Mouse (Mus musculus) heart, postnatal 0 days (tissue): Measurements from ENCODE around the gene Smim4.

Source experiments
- CTCF ChIP-seq: IDR thresholded peaks from 2 replicates; pipeline ENCODE4 v1.5.1; 2016; ENCODE audit warnings: antibody characterized with exemption, control low read depth, low read depth
- EP300 ChIP-seq: IDR thresholded peaks from 2 replicates; pipeline ENCODE4 v1.6.1; 2016; ENCODE audit warnings: antibody characterized with exemption, low read depth

DNA sequence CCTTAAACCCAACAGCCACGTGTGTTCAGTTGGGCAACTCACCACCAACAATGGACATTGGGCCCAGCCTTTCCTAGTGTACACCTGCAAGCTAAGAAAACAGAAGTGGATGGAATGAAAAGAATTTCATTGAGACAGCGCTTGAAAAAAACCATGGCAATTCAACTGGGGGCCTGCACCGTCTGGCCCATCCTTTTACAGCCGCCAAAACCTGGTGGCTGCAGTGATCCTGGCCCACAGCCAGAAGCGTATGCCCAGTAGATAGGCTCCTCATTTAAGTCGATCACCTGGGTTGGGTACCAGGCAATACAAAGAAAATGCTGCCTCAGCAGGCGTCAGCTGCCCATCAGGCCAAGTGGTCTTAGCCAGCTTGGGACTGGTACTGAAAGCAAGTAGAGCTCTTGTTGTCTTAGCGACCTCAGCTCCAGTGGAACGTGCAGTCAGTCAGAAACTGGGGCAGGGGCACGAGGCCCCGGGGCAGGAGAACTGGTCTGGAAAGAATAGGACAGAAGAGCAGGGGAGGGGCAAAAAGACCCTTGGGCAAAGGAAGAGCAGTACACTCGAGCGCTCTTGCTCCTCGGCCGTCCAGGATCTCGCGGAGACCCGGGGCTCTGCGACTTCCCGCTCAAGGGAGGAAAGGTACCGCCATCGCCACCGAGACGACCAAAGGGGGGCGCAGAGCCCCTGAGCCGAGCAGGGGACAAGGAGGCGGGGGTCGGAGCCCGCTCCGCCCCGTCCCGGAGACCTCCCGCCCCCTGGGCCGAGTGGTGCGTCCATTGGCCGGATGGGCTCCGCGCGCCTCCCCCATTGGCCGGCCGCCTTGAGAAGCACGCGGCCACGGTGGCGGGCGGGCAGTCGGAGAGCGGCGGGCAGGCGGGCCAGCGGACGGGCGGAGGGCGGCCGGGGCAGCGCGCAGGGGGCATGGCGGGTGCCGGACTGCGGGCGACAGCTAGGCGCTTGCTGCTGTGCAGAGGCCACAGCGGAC lies 1.8 kb upstream of the Smim4 start, which contains the start of gene Nt5dc2:
- no peak for TF ChIP-seq EP300
- no peak; the same call in 1 of the 2 replicates for TF ChIP-seq CTCF
